Mouse (Mus musculus) spleen, adult 18-20 months (tissue): ENCODE data around the gene Pik3r2.
"Not testable (repeated sequence)": the region's sequence is repeated elsewhere in the genome, so short reads cannot be mapped to it uniquely, and the experiment has no call there.

ENCODE experiments used
- DNase-seq, 2 experiments: peaks; one replicate each; pipeline ENCODE4 v3.0.0; 2022; ENCODE audit warnings: mixed read lengths in 2 of 2

Pik3r2 gene

DNA sequence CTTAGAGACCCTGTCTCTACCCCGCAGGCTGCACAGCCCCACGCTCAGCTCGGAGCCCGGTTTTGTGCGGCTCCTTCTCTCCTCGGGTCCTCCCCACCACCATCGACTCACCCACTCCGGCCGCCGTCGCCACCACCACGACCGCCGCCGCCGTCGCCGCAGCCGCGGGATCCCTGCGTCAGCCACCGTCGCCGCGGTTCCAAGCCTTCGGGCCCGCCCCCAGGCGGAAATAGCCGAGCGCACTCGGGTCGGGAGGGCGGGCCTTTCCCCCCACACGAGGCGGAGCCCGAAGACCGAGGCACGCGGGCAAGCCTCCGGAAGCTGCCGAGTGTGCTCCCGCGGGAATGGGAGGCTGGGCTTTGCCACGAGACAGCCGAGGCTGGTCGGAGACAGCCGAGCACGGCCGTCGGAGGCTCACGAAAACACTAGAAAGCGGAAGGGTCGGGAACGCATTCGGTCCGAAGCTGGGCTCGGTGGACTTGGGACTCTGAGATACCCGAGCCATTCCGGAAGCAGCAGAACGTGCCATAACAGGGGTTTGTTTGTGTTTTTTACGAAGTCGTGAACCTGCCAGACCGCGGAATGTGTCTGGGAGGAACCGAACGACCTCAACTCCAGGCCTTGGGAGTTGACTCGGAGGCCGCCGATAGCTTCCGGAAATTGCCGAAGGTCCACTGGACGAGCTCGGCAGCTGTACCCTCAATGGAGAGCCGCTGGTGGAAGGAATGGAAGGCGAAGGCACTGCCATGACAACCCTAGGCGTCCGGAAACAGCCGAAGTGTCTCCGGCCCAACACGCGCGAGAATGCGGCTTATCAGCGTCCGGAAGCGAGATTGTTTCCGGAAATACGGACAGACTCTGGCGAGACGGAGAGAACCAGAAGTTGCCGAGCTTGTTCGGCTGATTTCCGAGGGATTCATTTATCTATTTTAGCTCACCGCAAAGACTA lies at the start of gene Pik3r2:
Pik3r2 (minus strand) TSS at position 218 of the 949 bp plus-strand sequence.
- DNase-seq = peak; percentile 94 to 98

DNA sequence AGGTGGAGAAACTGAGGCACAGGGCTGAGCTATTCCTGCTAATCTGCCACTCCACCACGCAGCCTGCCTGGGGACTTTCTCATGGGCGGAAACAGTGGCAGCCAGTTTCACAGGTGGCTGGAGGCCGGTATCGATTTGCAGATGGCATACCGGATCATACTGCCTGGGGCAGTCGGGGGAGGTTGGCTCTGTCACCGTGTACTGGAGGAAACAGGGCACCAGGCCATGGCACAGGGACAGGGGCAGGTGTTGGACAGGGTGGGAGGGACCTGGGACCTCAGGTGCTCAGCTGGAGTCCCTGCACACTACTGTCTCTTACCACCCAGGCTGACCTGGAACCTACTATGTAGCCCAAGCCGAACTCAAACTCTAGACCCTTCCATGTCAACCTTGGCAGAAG lies 49.3 kb upstream of the Pik3r2 start:
- no peak for DNase-seq

DNA sequence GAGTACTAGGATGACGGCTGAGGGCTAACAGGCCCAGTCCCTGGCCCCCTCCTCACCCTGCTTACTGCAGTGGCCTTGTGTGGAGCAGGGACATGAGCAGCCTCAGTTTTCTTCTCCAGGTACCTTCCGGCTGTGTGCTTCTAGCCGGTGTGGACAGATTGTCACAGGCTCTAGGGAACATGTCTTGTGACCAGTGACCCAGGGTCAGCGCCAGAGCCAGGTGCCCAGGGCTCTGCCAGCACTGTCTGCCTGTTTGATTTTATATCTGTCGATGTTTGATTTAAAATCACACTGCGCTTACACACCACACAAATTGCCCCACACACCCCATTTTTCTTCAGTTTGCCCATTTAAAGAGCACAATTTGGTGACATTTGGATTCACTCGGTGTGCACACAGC lies 47.3 kb upstream of the Pik3r2 start:
- no peak for DNase-seq

DNA sequence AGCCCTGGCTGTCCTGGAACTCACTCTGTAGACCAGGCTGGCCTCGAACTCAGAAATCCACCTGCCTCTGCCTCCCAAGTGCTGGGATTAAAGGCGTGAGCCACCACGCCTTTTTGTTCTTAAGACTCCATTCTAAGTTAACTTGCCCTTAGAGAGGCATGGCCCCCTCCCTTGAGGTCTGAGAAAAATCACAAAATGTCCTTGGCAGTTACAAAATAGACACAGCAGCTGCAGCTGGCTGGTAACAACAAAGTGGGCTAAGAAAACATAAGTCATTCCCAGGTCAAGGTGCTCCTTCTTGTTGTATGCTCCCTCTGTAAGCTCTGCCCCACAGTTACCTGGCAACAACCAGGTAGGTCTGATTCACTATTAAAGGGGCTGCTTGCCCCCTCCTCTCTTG lies 46.1 kb upstream of the Pik3r2 start:
- DNase-seq = not testable (repeated sequence)

DNA sequence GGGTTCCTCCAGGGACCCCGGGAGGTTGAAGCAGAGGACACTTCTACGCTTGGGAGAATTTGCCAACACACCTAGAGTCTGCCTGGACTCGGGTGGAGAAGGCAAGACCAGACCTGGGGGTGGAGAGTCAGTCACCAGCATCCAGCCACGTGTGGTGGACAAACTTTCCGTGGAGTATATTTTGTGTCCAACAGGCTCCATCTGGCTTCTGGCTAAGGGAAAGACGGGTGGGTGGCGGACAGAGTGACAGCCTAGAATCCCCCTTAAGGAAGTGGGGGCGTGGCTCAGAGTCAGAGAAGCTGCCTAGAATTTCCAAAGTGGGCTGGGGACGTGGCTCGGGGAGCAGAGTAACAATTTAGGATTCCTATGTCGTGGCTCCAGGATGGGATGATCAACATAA lies 45.5 kb upstream of the Pik3r2 start:
- no peak for DNase-seq

DNA sequence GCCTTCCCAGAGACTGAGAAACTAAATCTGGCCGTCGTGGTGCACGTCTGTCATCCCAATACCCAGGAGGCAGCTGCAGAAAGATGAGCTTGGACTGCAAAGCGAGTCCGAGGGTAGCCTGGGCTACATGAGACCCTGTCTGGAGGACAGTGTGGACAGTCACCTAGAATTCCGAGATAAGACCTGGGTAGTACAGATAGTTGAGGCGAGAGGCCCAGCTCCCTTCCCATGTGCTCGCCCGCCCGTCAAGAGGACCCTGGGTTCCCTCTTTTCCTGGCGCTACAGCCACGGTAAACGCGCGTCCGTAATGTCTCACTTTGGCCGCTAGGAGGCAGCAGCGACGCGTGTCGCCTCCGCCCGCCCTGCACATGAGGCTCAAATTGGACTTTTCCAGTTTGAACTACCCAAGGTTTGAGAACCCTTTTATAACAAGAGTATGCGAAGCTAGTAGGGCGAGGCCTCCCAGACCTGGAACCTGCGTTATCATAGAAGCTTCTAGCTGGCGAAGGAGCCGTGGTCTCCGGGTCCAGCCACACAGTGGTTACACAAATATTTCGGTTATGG lies 45.0 kb upstream of the Pik3r2 start:
- DNase-seq = peak; percentile 47 to 73

DNA sequence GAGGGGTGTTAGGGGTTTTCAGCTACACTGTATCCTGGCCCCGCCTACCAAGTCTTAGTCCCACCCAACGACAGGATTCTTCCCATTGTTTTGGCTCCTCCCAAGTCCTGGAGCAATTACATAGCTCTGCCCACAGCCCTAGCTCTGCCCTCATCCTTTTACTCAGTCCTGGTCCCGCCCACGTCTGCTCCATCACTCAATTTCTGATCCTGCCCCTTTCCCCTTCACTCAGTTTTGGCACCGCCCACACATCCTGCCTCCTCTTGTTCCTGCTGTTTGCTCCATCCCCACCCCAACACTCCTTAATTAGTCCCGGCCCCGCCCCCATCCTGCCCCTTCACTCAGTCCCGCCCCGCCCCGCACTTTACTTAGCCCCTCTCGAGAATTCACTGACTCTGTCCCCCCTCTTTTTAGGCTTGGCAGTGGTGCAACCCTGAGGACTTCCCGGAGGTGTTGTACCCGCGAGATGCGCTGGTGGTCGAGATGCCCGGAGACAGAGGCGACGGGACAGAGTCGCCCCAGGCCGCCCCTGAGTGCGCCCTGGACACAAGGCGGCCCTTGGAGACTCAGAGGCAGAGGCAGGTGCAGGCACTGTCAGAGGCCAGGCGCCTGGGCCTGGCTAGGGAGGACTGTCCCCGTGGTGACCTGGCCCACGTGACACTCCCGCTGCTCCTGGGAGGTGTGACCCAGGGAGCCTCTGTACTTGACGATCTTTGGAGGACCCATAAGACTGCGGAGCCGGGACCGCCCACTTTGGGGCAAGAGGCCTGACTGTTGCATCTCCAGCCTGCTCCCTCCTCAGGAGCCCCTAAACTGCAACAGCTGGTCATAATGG lies 43.8 kb upstream of the Pik3r2 start:
- DNase-seq = no peak

DNA sequence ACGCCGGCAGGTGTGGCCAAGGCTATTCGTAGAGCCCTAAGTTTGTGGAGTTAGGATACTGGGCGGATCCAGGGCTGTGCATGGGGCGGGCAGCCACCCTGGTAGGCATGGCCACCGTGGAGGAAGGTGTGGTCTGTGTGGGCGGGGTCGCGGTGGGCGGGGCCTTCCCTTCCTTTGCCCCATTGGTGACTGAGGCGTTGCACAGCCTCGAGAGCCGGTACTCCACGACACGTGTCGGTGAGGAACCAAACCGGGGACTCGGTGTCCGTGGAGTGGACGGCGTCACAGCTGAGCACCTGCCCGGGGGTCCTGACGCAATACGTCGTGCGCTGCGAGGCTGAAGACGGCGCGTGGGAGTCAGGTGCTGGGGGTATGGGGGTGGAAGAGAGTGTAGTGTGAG lies 40.2 kb upstream of the Pik3r2 start:
- DNase-seq = peak in 1 of 2 experiments; percentile 34

DNA sequence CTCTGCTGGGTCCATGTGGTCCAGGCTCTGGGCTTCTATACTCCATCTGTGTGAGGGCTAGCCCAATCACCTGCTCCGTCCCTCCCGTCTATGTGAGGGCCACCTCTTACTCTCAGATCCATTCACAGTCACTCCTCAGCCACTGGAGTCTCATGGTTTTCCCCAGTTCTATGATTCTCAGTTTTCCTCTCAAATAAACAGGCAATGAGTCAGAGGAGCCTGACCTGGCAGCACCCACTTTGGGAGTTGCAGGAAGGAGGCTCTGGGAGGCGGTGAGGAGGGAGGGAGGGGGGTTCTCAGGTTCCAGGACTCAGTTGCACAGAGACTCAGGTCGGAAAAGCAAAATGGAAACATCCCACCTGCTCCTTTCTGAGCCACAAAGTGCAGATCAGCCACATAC lies 36.4 kb upstream of the Pik3r2 start:
- no peak for DNase-seq

GRCm38 (mm10) chr8:70812055-70812454 lies 35.5 kb upstream of the Pik3r2 start:
- DNase-seq = no peak

- DNase-seq = no peak
Observed at GRCm38 (mm10) chr8:70810962-70811680, 34.6 kb upstream of the Pik3r2 start.

DNA sequence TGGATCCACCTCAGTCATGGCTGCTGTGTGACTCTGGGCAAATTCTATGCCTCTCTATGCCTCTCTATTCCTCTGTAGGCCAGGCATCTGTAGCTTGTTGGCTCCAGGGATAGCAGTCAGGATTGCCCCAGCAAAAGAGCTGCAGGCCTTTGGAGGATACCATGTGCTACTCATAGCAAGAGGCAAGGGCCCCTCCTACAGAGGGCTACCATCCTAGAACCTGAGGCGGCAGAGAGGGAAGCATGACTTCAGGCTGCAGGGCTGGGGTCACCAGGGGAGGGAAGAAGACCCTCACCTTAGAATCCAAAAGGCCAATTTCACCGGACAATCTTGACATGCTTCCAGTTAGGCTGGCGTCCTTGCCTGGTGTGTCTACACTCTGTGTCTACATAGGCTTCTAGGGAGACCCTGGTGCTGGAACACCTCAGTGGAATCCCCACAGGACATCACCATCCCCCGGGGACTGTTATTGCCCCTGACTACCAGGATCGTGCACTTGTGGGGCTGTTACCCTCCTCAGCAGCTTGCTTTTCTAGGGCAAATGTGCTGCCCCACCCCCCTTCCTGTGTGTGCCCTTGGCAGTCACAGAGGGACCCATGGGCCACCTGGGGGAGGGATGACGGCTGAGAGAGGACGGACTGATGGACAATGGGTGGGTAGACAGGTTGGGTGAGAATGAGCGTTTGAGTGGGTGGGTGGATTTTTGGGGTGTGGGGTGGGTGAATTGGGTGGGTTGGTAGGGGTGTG lies 32.6 kb upstream of the Pik3r2 start:
- DNase-seq = no peak

GRCm38 (mm10) chr8:70808239-70808638 lies 31.7 kb upstream of the Pik3r2 start, which contains the start of gene Il12rb1:
TSS of gene Il12rb1 (plus strand) at chr8:70808449.
- no peak for DNase-seq

GRCm38 (mm10) chr8:70807304-70807703 lies 30.8 kb upstream of the Pik3r2 start:
- no peak for DNase-seq

DNA sequence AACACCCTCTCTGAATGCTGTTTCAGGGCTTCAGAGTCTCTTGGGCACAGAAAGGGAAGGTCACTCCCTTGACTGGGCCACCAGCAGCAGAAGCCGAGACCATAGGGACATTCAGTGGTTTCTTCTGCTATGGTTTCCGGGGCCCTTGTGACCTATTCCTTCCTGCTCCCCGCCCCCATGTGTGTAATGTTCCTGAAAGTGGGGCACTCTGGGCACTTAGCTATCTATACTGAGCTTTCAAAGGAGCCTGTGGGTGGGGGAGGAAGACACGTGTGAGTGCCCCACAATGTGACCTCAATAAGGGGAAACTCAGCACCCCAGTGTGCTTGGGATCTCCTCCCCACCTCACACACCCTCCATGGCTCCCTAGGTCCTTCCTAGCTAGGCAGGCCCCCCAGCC lies 30.0 kb upstream of the Pik3r2 start:
- peak; percentile 70 to 71 for DNase-seq

DNA sequence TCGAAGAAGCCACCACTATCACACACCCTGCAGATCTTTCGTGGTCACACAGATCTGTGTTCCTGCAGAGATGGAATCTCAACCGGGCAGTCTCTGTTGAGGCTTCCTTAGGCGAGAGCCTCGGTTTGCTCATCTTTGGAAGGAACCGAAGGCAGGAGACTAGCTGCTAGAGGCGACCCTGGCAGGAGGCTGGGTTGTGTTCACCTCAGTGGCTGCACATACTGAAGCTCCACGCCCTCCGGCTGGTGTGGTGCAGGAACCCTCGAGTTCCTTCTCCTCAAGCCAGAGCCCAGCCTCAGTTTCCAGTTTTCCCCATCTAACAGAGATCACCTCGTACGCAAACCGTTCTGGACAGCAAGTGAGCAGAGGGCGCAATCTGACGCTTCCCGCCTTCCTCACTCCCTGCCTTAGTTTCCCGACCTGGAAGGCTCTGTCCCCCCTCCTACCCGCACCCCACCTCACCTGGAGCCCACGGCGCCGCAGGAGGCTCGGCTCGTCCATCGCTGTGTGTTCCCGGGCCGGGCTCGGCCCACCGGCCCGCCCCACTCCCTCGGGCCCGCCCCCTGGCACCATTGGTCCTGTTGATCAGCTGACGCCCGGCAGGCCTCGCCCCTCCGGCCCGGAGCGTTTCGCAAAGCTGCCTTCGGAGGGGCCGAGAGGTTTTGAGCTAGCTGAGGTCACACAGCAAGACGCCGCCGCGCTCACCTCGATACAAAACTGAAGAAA lies 28.1 kb upstream of the Pik3r2 start, which contains the start of gene Mast3:
Mast3 (minus strand) TSS at position 574 of the 726 bp plus-strand sequence.
- DNase-seq = peak; percentile 80 to 85

DNA sequence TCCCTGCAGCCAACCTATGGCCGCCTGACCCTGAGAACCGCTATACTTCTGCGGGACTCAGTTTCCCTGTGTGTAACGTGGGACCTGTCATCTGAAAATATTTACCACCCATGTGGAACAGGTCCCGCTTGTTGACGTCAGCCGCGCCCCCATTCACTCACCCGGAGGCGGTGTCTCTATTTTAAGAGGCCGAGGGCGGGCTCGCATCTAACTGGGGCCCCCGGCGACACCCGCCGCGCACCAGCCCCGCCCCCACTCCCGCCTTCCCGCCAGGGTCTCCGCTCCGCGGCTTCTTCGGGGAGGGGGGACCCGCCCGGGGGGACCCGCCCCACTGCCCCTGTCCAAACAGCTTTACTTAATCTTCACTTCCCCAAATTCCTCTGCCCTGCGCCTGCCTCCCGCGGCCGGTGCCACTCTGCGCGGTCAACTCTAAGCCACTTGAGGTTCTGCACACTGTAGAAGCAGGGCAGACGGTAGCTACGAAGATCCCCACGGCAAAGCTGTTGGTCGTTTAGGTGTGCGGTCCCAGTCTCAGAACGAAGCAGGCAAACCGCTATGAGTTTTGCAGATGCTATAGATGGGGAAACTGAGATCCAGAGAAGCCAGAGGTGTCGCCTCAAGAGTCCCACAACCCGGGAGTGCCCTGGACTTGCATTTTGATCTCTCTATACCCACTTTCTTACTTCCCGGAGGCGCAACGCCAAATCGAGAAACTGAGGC lies 27.4 kb upstream of the Pik3r2 start:
- DNase-seq = peak; percentile 83 to 87

DNA sequence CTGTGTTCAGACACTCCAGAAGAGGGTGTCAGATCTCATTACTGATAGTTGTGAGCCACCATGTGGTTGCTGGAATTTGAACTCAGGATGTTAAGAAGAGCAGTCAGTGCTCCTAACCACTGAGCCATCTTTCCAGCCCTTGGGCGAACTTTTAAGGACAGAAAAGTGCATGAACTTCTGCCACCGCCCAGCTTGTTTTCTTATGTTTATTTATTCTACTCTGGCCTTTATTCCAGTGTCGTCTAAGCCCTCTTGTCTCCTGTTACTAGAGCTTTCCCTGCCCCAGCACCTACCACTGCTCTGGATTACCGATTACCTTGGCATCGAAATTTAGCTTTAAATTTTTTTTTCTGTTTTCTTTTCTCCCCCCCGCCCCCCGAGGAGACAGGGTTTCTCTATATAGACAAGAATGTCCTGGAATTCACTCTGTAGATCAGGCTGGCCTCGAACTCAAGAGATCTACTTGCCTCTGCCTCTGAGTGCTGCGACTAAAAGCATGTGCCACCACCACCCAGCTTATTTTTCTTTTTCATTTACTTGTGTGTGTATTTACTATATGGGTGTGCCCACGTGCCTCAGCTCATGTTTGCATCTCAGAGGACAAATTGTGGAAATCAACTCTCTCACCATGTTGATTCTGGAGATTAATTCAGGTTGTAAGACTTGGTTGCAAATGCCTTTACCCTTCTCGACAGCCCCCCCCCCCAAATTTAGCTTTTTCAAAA lies 26.4 kb upstream of the Pik3r2 start:
- DNase-seq = no peak

DNA sequence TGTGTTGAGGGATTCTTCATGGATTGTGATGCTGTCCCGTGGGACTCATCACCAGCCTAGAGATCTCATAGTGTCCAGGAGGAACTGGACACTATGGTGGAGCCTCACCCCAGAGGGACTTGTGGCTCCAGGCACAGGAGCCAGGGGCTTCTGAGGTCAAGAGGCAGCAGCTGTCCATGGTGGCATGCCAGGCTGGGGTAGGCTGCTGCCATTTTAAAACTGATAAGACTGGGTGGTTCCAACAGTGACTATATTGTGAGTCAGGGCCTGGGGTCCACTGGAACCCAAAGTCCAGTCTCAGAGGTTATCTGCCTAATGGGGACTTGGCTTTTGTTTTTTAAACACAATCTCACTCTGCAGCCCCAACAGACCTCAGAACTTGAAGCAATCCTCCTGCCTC lies 25.3 kb upstream of the Pik3r2 start:
- no peak for DNase-seq

GRCm38 (mm10) chr8:70801156-70801555 lies 24.6 kb upstream of the Pik3r2 start:
- DNase-seq = no peak
